Mouse (Mus musculus): ENCODE measurements around the gene Gm12248. TPM values are rescaled to one million over a fixed set of nuclear protein-coding genes. Genes with fewer than 3 reads are reported as not detected.

Gm12248 gene
- polyA plus RNA-seq, 1 experiment from 2014 or later, result not detected

GRCm38 (mm10) chr11:58126397-58127160 is 33.6 kb upstream of the Gm12248 start:
- no peaks in the 10 kb centered on the region for H3K27me3 ChIP-seq (ENCODE audit: control insufficient read depth, insufficient read depth, low read length)
- no peak overlapping the region for H3K4me2 ChIP-seq (ENCODE audit: low read depth, low read length)
- no peaks in the 10 kb centered on the region for H3K4me1 ChIP-seq (ENCODE audit: control insufficient read depth, insufficient read depth, low read length)
- peak; percentile 21; the same call in 1 of the 2 replicates for ATAC-seq (ENCODE audit: insufficient read depth, low FRiP score)
- H3K4me3 ChIP-seq (replicated peaks; ENCODE audit: low read length), result no peak overlapping the region
- H3K9me3 ChIP-seq (replicated peaks; ENCODE audit: control insufficient read depth, low read length), result no peaks in the 10 kb centered on the region
- no peak overlapping the region for H3K9ac ChIP-seq (ENCODE audit: low read length)
- WGBS, result 64% methylated on average over 7 of the region's 7 CpGs
- no peak overlapping the region for H3K27ac ChIP-seq (ENCODE audit: low read length)
- peaks cover 11% of the 10 kb centered on the region; the same call in 1 of the 2 replicates for H3K36me3 ChIP-seq (ENCODE audit: control insufficient read depth, insufficient read depth, low read length)

DNA sequence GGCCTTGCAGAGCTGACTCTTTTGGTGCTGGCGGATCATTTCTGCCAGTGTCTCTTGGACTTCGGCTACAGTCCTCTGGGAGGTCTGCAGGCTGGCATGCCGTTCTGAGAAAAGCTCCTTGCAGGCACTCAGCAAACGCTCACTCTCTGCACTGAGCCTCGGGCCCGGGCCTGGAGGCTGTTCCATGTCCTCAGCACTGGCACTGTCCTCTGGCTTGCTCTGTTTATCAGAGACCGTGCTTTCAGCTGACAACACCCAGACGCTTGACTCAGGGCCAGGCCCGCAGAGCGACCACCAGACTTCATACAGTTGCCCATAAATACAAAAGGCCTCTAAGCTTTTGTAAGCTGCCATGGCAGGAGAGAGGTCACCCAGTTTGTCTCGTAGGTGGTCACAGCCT is 32.1 kb upstream of the Gm12248 start:
- H3K36me3 ChIP-seq (ENCODE audit: control insufficient read depth, insufficient read depth, low read length), result peaks cover 17% of the 10 kb centered on the region
- no peak overlapping the region for H3K4me2 ChIP-seq (ENCODE audit: low read depth, low read length)
- no peak overlapping the region for H3K27ac ChIP-seq (ENCODE audit: low read length)
- H3K4me3 ChIP-seq (replicated peaks; ENCODE audit: low read length), result no peak overlapping the region
- H3K9me3 ChIP-seq (replicated peaks; ENCODE audit: control insufficient read depth, low read length), result no peaks in the 10 kb centered on the region
- H3K4me1 ChIP-seq (ENCODE audit: control insufficient read depth, insufficient read depth, low read length), result no peaks in the 10 kb centered on the region
- 76% methylated on average over 11 of the region's 11 CpGs for WGBS
- no peaks in the 10 kb centered on the region for H3K27me3 ChIP-seq (ENCODE audit: control insufficient read depth, insufficient read depth, low read length)
- ATAC-seq (ENCODE audit: insufficient read depth, low FRiP score), result no peak
- no peak overlapping the region for H3K9ac ChIP-seq (ENCODE audit: low read length)

GRCm38 (mm10) chr11:58123711-58124110 is 30.8 kb upstream of the Gm12248 start:
- Histone ChIP-seq H3K9me3 (replicated peaks; ENCODE audit: control insufficient read depth, low read length) (no peaks in the 10 kb centered on the region), H3K4me3 (replicated peaks; ENCODE audit: low read length) (no peak overlapping the region), H3K27ac (ENCODE audit: low read length) (no peak overlapping the region), H3K36me3 (ENCODE audit: control insufficient read depth, insufficient read depth, low read length) (peaks cover 15% of the 10 kb centered on the region), H3K27me3 (ENCODE audit: control insufficient read depth, insufficient read depth, low read length) (no peaks in the 10 kb centered on the region), H3K9ac (ENCODE audit: low read length) (no peak overlapping the region), H3K4me1 (ENCODE audit: control insufficient read depth, insufficient read depth, low read length) (no peaks in the 10 kb centered on the region), H3K4me2 (ENCODE audit: low read depth, low read length) (no peak overlapping the region)
- 96% methylated on average over 2 of the region's 2 CpGs for WGBS
- ATAC-seq (ENCODE audit: insufficient read depth, low FRiP score), result no peak

DNA sequence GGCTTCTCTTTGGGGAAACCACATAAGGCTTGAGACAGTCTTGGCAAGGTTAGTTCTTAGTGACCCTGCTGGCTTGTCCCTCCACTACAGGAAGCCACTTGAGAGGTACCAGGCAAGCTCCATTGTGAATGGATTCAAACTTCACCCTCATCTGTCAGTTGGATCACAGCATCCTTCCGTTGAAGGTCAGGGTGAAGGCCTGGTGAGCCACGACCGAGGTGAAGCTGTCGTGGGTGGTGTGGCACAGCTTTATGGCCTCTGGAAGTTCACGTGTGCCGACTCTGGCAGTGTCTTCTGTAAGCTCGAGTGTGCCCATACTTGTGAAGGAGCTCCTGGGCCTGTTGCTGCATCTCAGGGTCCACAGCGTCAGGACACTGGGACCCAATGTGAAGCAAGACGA is 28.4 kb upstream of the Gm12248 start:
- 88% methylated on average over 9 of the region's 9 CpGs for WGBS

GRCm38 (mm10) chr11:58120655-58121054 is 27.7 kb upstream of the Gm12248 start:
- ATAC-seq (ENCODE audit: insufficient read depth, low FRiP score), result no peak
- H3K27me3 ChIP-seq (ENCODE audit: control insufficient read depth, insufficient read depth, low read length), result no peaks in the 10 kb centered on the region
- no peaks in the 10 kb centered on the region for H3K4me1 ChIP-seq (ENCODE audit: control insufficient read depth, insufficient read depth, low read length)
- peaks cover 13% of the 10 kb centered on the region for H3K36me3 ChIP-seq (ENCODE audit: control insufficient read depth, insufficient read depth, low read length)
- no peak overlapping the region for H3K4me2 ChIP-seq (ENCODE audit: low read depth, low read length)
- H3K27ac ChIP-seq (ENCODE audit: low read length), result no peak overlapping the region
- no peaks in the 10 kb centered on the region for H3K9me3 ChIP-seq (replicated peaks; ENCODE audit: control insufficient read depth, low read length)
- 77% methylated on average over 3 of the region's 3 CpGs for WGBS
- H3K9ac ChIP-seq (ENCODE audit: low read length), result no peak overlapping the region
- no peak overlapping the region for H3K4me3 ChIP-seq (replicated peaks; ENCODE audit: low read length)

More for the DNA sequence above, 28.4 kb upstream of the Gm12248 start:
- Histone ChIP-seq H3K27me3 (ENCODE audit: control insufficient read depth, insufficient read depth, low read length) (no peaks in the 10 kb centered on the region), H3K27ac (ENCODE audit: low read length) (no peak overlapping the region), H3K36me3 (ENCODE audit: control insufficient read depth, insufficient read depth, low read length) (peaks cover 15% of the 10 kb centered on the region), H3K9ac (ENCODE audit: low read length) (no peak overlapping the region), H3K4me2 (ENCODE audit: low read depth, low read length) (no peak overlapping the region), H3K4me3 (replicated peaks; ENCODE audit: low read length) (no peak overlapping the region), H3K4me1 (ENCODE audit: control insufficient read depth, insufficient read depth, low read length) (no peaks in the 10 kb centered on the region), H3K9me3 (replicated peaks; ENCODE audit: control insufficient read depth, low read length) (no peaks in the 10 kb centered on the region)
- ATAC-seq (ENCODE audit: insufficient read depth, low FRiP score), result no peak

GRCm38 (mm10) chr11:58117044-58117652 is 24.2 kb upstream of the Gm12248 start:
- Histone ChIP-seq H3K27ac (ENCODE audit: low read length) (no peak overlapping the region), H3K9me3 (replicated peaks; ENCODE audit: control insufficient read depth, low read length) (no peaks in the 10 kb centered on the region), H3K4me2 (ENCODE audit: low read depth, low read length) (no peak overlapping the region), H3K27me3 (ENCODE audit: control insufficient read depth, insufficient read depth, low read length) (no peaks in the 10 kb centered on the region), H3K36me3 (ENCODE audit: control insufficient read depth, insufficient read depth, low read length) (peaks cover 37% of the 10 kb centered on the region), H3K4me3 (replicated peaks; ENCODE audit: low read length) (no peak overlapping the region), H3K9ac (ENCODE audit: low read length) (no peak overlapping the region), H3K4me1 (ENCODE audit: control insufficient read depth, insufficient read depth, low read length) (no peaks in the 10 kb centered on the region)
- no peak for ATAC-seq (ENCODE audit: insufficient read depth, low FRiP score)
- WGBS, result 82% methylated on average over 10 of the region's 10 CpGs

DNA sequence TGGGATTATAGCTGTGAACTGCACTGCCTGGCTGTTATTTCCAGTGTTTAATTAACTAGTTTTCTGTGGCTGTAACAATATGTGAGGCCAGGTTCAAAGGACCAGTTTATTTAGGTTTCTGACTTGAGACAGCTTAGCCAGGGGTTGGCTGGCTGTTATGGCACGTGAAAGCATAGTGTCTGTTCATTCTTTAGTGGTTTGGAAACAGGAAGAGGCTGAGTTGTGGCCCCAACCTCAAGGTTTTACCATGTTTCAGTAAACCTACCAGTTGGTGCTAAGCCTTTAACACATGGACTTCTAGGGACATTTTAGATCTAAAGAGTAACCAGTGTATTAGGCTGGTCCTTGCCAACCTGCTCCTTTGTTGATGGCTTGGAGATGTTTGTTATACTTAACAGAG is 23.6 kb upstream of the Gm12248 start:
- Histone ChIP-seq H3K27me3 (ENCODE audit: control insufficient read depth, insufficient read depth, low read length) (no peaks in the 10 kb centered on the region), H3K9me3 (replicated peaks; ENCODE audit: control insufficient read depth, low read length) (no peaks in the 10 kb centered on the region), H3K36me3 (ENCODE audit: control insufficient read depth, insufficient read depth, low read length) (peaks cover 35% of the 10 kb centered on the region), H3K4me1 (ENCODE audit: control insufficient read depth, insufficient read depth, low read length) (no peaks in the 10 kb centered on the region), H3K27ac (ENCODE audit: low read length) (no peak overlapping the region), H3K9ac (ENCODE audit: low read length) (no peak overlapping the region), H3K4me2 (ENCODE audit: low read depth, low read length) (no peak overlapping the region), H3K4me3 (replicated peaks; ENCODE audit: low read length) (no peak overlapping the region)
- WGBS, result 77% methylated on average over 1 of the region's 1 CpGs
- ATAC-seq (ENCODE audit: insufficient read depth, low FRiP score), result no peak

- peaks cover 9% of the 10 kb centered on the region for H3K4me1 ChIP-seq (ENCODE audit: control insufficient read depth, insufficient read depth, low read length)
- no peak overlapping the region for H3K27ac ChIP-seq (ENCODE audit: low read length)
- peaks cover 14% of the 10 kb centered on the region; the same call in 1 of the 2 replicates for H3K36me3 ChIP-seq (ENCODE audit: control insufficient read depth, insufficient read depth, low read length)
- H3K4me3 ChIP-seq (replicated peaks; ENCODE audit: low read length), result no peak overlapping the region
- H3K27me3 ChIP-seq (ENCODE audit: control insufficient read depth, insufficient read depth, low read length), result no peaks in the 10 kb centered on the region
- no peak for ATAC-seq (ENCODE audit: insufficient read depth, low FRiP score)
- WGBS, result 81% methylated on average over 4 of the region's 4 CpGs
- H3K4me2 ChIP-seq (ENCODE audit: low read depth, low read length), result no peak overlapping the region
- no peaks in the 10 kb centered on the region for H3K9me3 ChIP-seq (replicated peaks; ENCODE audit: control insufficient read depth, low read length)
- H3K9ac ChIP-seq (ENCODE audit: low read length), result no peak overlapping the region
Observed at GRCm38 (mm10) chr11:58107664-58108337, 14.9 kb upstream of the Gm12248 start.

DNA sequence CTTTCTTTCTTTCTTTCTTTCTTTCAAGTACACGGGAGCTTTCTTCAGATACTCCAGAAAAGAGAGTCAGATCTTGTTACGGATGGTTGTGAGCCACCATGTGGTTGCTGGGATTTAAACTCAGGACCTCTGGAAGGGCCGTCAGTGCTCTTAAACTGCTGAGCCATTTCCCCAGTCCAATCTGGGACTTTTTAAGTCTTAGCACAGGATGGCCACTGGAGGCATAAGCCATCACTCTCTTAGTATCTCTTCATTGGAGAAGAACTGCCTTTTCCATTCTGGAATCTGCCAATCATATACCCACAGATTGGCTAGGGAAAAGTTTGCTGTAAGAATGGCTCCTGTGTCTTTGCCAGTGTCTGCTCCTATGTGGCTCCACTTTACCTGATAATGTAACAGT is 14.1 kb upstream of the Gm12248 start:
- no peak overlapping the region for H3K4me2 ChIP-seq (ENCODE audit: low read depth, low read length)
- H3K27me3 ChIP-seq (ENCODE audit: control insufficient read depth, insufficient read depth, low read length), result no peaks in the 10 kb centered on the region
- peaks cover 14% of the 10 kb centered on the region; the same call in 1 of the 2 replicates for H3K36me3 ChIP-seq (ENCODE audit: control insufficient read depth, insufficient read depth, low read length)
- H3K9ac ChIP-seq (ENCODE audit: low read length), result no peak overlapping the region
- 39% methylated on average over 3 of the region's 3 CpGs for WGBS
- H3K9me3 ChIP-seq (replicated peaks; ENCODE audit: control insufficient read depth, low read length), result no peaks in the 10 kb centered on the region
- no peak overlapping the region for H3K4me3 ChIP-seq (replicated peaks; ENCODE audit: low read length)
- H3K27ac ChIP-seq (ENCODE audit: low read length), result no peak overlapping the region
- ATAC-seq (ENCODE audit: insufficient read depth, low FRiP score), result no peak
- H3K4me1 ChIP-seq (ENCODE audit: control insufficient read depth, insufficient read depth, low read length), result peaks cover 9% of the 10 kb centered on the region

Measured in stomach, embryonic 16.5 days (tissue).